Mouse (Mus musculus) stomach, postnatal 0 days (tissue): Measurements from ENCODE around the gene Ssx2ip.

Experiments
- CTCF ChIP-seq: IDR thresholded peaks from 2 replicates; pipeline ENCODE4 v1.5.1; 2016; ENCODE audit warnings: antibody characterized with exemption, low read depth, mild to moderate bottlenecking, moderate library complexity
- EP300 ChIP-seq: optimal IDR thresholded peaks from 2 replicates; pipeline ENCODE3; 2016; ENCODE audit warnings: antibody characterized with exemption

DNA sequence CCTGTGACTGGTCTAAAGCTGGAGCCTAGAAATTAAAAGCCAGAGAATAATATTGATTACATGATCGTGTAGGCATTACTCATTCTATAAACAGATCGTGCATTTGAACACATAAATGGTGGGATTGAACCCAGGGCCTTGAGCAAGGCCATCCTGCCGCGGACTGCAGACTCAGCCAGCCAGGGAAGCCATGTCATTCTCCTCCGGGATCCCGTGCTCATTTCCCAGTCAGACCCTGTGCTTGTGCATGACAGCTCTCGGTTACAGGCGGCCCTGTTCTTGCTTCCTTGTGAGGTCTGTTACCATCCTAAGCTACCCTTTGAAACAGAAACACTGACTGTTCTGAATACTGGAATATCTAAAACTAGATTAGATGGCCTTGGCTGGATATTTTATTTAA, 30.2 kb downstream of the Ssx2ip start:
- TF ChIP-seq EP300 (no peak), CTCF (no peak)
